Mouse (Mus musculus) kidney, embryonic 14.5 days (tissue): ENCODE results near the gene Ddit4l. TPM values are rescaled to one million over a fixed set of nuclear protein-coding genes. Genes with fewer than 3 reads are reported as not detected.
A peak's percentile ranks its signal among the peaks of the same experiment; 100 is the strongest.

Experiments used
- ATAC-seq: fragments of 200-750 bp; cut with Nextera tagmentation; 2 replicates; pipeline ENCODE4 v1.8.0; 2017; ENCODE audit warnings: moderate number of reproducible peaks, mild to moderate bottlenecking, moderate TSS enrichment, moderate library complexity; ENCODE audit not compliant: low FRiP score, low TSS enrichment
- H3K27ac ChIP-seq: fragments of 300-500 bp; sonication (generic); 2 replicates; pipeline ENCODE4 v1.5.1; 2014; ENCODE audit warnings: low read depth, mild to moderate bottlenecking, low read length, moderate library complexity, mixed read lengths
- H3K27me3 ChIP-seq: fragments of 300-500 bp; sonication (generic); 2 replicates; pipeline ENCODE4 v1.6.1; 2014; ENCODE audit warnings: mild to moderate bottlenecking, low read length; ENCODE audit not compliant: control insufficient read depth, insufficient read depth
- H3K36me3 ChIP-seq: fragments of 300-500 bp; sonication (generic); 2 replicates; pipeline ENCODE4 v1.6.1; 2014; ENCODE audit warnings: low read length, mixed read lengths; ENCODE audit not compliant: control insufficient read depth, insufficient read depth
- H3K4me1 ChIP-seq: fragments of 300-500 bp; sonication (generic); 2 replicates; pipeline ENCODE4 v1.6.1; 2014; ENCODE audit warnings: low read length, mixed read lengths; ENCODE audit not compliant: control insufficient read depth, insufficient read depth
- H3K4me2 ChIP-seq: fragments of 300-500 bp; sonication (generic); replicated peaks from 2 replicates; pipeline ENCODE4 v1.6.1; 2014; ENCODE audit warnings: low read depth, mild to moderate bottlenecking, low read length
- H3K4me3 ChIP-seq: fragments of 300-500 bp; sonication (generic); 2 replicates; pipeline ENCODE4 v1.5.1; 2014; ENCODE audit warnings: mild to moderate bottlenecking, low read length
- H3K9ac ChIP-seq: fragments of 300-500 bp; sonication (generic); 2 replicates; pipeline ENCODE4 v1.6.1; 2014; ENCODE audit warnings: low read depth, mild to moderate bottlenecking, low read length, moderate library complexity
- H3K9me3 ChIP-seq: fragments of 300-500 bp; sonication (generic); 2 replicates; pipeline ENCODE4 v1.6.1; 2016; ENCODE audit warnings: low read length; ENCODE audit not compliant: control insufficient read depth
- WGBS: fragments of 180-500 bp; shearing (Covaris S2); extraction: QIAGEN DNeasy Blood & Tissue Kit; methylation state at CpG from one replicate; pipeline ENCODE4 v1.1.7; 2014; 5-methylcytosine and 5-hydroxymethylcytosine counted together
- polyA plus RNA-seq: library from polyadenylated mRNA; unstranded; fragments of >200 nt; fragmentation: Nextera tagmentation; extraction: Ambion mirVana; gene quantifications from 2 replicates; pipeline ENCODE4 v1.2.1, GENCODE M21; 2014

The Ddit4l gene
- polyA plus RNA-seq, 1 experiment from 2014 or later, result 13.5 TPM

DNA sequence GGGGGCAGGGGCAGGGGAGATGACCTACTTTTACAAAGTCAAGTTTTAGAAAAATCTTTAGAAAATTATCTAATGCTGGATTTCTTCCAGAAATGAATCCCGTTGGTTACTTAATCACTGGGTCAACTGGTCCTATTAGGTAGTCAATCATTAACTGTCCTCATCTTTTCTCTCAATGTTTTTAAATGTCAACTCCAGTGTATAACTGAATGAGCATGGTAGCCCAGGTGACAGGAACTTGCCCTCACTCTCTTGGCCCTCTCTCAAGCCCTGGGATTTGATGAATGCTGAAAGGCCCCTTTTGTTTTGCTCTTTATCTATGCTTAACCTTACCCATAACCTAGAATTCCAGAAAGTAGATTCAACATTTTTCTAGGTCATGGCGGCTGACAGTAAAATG is 9.4 kb upstream of the Ddit4l start:
- H3K4me1 ChIP-seq, result no peaks in the 10 kb centered on the region
- no peak for ATAC-seq
- 69% methylated on average over 2 of the region's 2 CpGs for WGBS
- H3K9ac ChIP-seq, result no peak overlapping the region
- no peaks in the 10 kb centered on the region for H3K27me3 ChIP-seq
- H3K4me2 ChIP-seq, result no peak overlapping the region
- H3K27ac ChIP-seq, result no peak overlapping the region
- no peaks in the 10 kb centered on the region for H3K9me3 ChIP-seq
- no peak overlapping the region for H3K4me3 ChIP-seq
- H3K36me3 ChIP-seq, result no peaks in the 10 kb centered on the region

- 95% methylated on average over 5 of the region's 5 CpGs for WGBS
- no peak overlapping the region for H3K4me3 ChIP-seq
- H3K9ac ChIP-seq, result no peak overlapping the region
- ATAC-seq, result no peak
- no peaks in the 10 kb centered on the region for H3K27me3 ChIP-seq
- no peaks in the 10 kb centered on the region for H3K9me3 ChIP-seq
- H3K27ac ChIP-seq, result no peak overlapping the region
- H3K4me1 ChIP-seq, result 0 out of 2 replicates have a peak, but pooled peaks cover 3% of the 10 kb centered on the region
- H3K4me2 ChIP-seq, result no peak overlapping the region
- H3K36me3 ChIP-seq, result no peaks in the 10 kb centered on the region
Observed at GRCm38 (mm10) chr3:137620540-137620939, 872 bp upstream of the Ddit4l start.

GRCm38 (mm10) chr3:137622091-137622490 is 679 bp downstream of the Ddit4l start:
- WGBS, result 56% methylated on average over 6 of the region's 6 CpGs
- Histone ChIP-seq H3K27me3 (no peaks in the 10 kb centered on the region), H3K4me1 (0 out of 2 replicates have a peak, but pooled peaks cover 3% of the 10 kb centered on the region), H3K27ac (no peak overlapping the region), H3K36me3 (no peaks in the 10 kb centered on the region), H3K4me3 (no peak overlapping the region), H3K9me3 (no peaks in the 10 kb centered on the region), H3K9ac (no peak overlapping the region), H3K4me2 (no peak overlapping the region)
- ATAC-seq, result no peak

GRCm38 (mm10) chr3:137622895-137623580 is 1.6 kb downstream of the Ddit4l start:
- Histone ChIP-seq H3K9ac (peak overlapping the region; percentile 64), H3K4me3 (peak overlapping the region; percentile 68), H3K4me1 (0 out of 2 replicates have a peak, but pooled peaks cover 3% of the 10 kb centered on the region), H3K4me2 (peak overlapping the region; percentile 96), H3K9me3 (no peaks in the 10 kb centered on the region), H3K36me3 (no peaks in the 10 kb centered on the region), H3K27ac (no peak overlapping the region), H3K27me3 (no peaks in the 10 kb centered on the region)
- peak; percentile 22; the same call in 1 of the 2 replicates for ATAC-seq
- WGBS, result 36% methylated on average over 14 of the region's 14 CpGs

DNA sequence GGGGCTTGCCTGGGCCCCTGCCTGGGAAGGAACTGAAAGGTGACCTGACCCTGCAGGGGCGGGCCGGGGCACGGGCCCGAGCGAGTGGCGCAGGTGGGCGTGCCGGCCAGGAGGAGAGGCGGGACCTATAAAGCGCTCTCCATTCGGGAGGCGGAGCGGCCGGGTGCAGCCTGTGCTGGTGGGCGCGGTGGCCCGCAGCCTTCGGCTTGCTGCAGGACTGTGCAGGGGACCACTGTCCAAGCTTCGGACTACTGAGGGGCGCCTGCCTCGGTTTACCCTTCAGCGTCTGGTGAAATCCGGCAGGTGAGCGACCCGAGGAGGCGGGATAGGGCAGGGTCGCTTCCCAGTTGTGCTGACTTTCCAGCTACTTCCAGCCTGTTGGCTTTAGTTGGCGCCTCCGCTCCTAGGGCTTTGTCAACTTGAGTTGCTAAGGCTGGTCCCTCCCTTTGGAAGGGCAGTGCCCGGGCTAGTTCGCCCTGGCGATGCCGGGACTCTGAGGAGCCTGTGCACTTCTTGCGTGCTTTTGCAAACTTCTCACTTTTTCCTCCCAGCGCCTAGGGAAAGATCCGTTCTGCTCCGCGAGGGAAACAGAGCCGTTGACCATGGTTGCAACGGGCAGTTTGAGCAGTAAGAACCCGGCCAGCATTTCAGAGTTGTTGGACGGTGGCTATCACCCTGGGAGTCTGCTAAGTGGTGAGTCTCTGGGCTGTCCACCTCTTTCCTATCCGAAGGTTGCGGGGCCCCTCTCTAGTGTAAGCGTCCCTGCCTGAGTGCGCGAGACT is 2.4 kb downstream of the Ddit4l start:
- 1% methylated on average over 47 of the region's 47 CpGs for WGBS
- Histone ChIP-seq H3K4me3 (peak overlapping the region; percentile 68), H3K4me2 (peak overlapping the region; percentile 96), H3K4me1 (0 out of 2 replicates have a peak, but pooled peaks cover 3% of the 10 kb centered on the region), H3K9me3 (no peaks in the 10 kb centered on the region), H3K27ac (no peak overlapping the region), H3K9ac (peak overlapping the region; percentile 64), H3K27me3 (no peaks in the 10 kb centered on the region), H3K36me3 (no peaks in the 10 kb centered on the region)
- peak; percentile 98 for ATAC-seq

DNA sequence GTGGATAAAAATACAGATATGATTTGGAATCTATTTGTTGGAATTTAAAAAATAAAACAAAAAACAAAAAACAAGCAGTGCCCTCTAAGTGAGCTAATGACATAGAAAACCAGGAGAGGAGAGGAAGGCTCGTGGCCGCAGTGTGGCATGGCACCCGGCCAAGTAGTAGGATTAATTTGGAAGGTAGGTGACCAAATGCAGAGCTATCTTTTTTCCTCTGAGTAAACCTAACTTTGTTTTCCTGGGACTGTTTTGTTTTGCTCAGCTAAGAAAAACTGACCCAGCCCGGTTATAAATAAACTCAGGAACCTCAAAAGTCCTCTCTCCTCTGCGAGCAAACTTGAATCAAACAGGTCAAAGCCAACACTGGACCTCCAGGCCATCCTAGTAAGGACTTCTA is 3.6 kb downstream of the Ddit4l start:
- Histone ChIP-seq H3K9ac (no peak overlapping the region), H3K27me3 (no peaks in the 10 kb centered on the region), H3K36me3 (no peaks in the 10 kb centered on the region), H3K27ac (no peak overlapping the region), H3K4me3 (no peak overlapping the region), H3K4me1 (0 out of 2 replicates have a peak, but pooled peaks cover 3% of the 10 kb centered on the region), H3K4me2 (no peak overlapping the region), H3K9me3 (no peaks in the 10 kb centered on the region)
- 72% methylated on average over 5 of the region's 5 CpGs for WGBS
- no peak for ATAC-seq

GRCm38 (mm10) chr3:137633726-137634125 is 12.3 kb downstream of the Ddit4l start:
- ATAC-seq, result no peak
- 85% methylated on average over 10 of the region's 10 CpGs for WGBS
- H3K27me3 ChIP-seq, result no peaks in the 10 kb centered on the region
- H3K36me3 ChIP-seq, result no peaks in the 10 kb centered on the region
- no peaks in the 10 kb centered on the region for H3K4me1 ChIP-seq
- H3K27ac ChIP-seq, result no peak overlapping the region
- H3K4me3 ChIP-seq, result no peak overlapping the region
- no peak overlapping the region for H3K4me2 ChIP-seq
- no peaks in the 10 kb centered on the region for H3K9me3 ChIP-seq
- H3K9ac ChIP-seq, result no peak overlapping the region

GRCm38 (mm10) chr3:137636571-137636970 is 15.2 kb downstream of the Ddit4l start:
- no peak overlapping the region for H3K27ac ChIP-seq

DNA sequence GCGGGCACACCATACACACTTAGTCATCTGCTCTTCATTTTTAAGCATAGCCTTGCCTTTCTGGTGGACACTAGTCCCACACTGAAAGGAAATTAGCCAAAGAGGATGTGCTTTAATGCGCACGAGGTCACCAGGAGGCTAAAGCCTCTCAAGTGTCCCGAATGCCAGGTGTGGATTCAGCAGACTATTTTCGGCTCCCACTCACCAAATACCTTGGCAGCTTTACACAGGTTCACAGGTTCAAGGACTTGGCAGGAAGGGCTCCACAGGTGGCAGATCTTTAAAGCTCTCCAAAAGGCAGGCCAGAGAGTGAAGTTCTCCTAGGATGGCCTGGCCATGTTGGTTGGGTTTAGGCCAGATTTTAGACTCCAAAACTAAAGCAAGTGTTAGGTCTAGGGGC is 19.8 kb downstream of the Ddit4l start:
- H3K9me3 ChIP-seq, result no peaks in the 10 kb centered on the region
- no peak overlapping the region for H3K27ac ChIP-seq
- H3K4me1 ChIP-seq, result no peaks in the 10 kb centered on the region
- no peak overlapping the region for H3K4me3 ChIP-seq
- H3K27me3 ChIP-seq, result no peaks in the 10 kb centered on the region
- no peak overlapping the region for H3K4me2 ChIP-seq
- 84% methylated on average over 5 of the region's 5 CpGs for WGBS
- no peaks in the 10 kb centered on the region for H3K36me3 ChIP-seq
- ATAC-seq, result no peak
- no peak overlapping the region for H3K9ac ChIP-seq

More at GRCm38 (mm10) chr3:137636571-137636970, 15.2 kb downstream of the Ddit4l start:
- Histone ChIP-seq H3K9me3 (no peaks in the 10 kb centered on the region), H3K27me3 (no peaks in the 10 kb centered on the region), H3K9ac (no peak overlapping the region), H3K4me1 (no peaks in the 10 kb centered on the region), H3K36me3 (no peaks in the 10 kb centered on the region), H3K4me3 (no peak overlapping the region), H3K4me2 (no peak overlapping the region)
- no peak for ATAC-seq
- WGBS, result 81% methylated on average over 4 of the region's 4 CpGs
